Mouse (Mus musculus): ENCODE data around the gene 4933412E24Rik.

The 4933412E24Rik gene

DNA sequence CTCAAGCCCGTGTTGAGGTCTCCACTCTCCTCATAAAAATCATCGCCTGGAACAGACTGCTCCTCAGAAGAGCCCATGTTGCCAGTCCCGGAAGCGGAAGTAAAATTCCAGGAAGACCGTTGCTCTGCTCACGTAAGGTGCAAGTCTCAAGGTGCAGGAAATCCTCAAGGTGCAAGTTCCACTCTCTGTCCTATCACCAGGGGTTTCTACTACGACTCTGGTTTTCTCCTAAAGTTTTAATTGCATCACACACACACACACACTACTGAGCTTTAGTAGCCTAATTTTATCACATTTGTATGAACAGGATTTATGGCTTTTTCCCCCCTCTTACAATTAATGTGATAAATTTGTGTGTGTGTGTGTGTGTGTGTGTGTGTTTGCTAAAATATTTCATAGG, at the start of gene 4933412E24Rik:
Gene 4933412E24Rik, minus strand, starts transcription at position 101 of the 400 bp plus-strand sequence.
- CTCF ChIA-PET: no interaction called here

DNA sequence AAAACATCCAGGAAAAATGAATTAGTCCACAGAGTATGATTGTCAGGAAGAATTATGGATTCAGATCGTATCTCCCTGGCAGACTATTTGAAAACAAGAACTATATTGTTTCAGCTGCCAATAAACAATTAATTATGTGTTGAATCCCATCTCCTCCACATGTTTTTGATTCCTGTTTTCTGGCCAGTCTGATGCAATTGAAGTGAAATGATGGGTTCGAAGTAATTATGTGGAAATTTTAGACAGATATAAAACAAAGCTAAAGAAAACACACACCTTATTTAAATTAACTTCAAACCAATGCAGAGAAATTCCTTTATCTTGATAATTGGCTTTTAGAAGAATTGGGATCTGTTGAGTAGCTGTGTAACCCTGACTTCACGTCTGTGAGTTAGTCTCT, 14.3 kb upstream of the 4933412E24Rik start:
- CTCF ChIA-PET: no interaction called here

DNA sequence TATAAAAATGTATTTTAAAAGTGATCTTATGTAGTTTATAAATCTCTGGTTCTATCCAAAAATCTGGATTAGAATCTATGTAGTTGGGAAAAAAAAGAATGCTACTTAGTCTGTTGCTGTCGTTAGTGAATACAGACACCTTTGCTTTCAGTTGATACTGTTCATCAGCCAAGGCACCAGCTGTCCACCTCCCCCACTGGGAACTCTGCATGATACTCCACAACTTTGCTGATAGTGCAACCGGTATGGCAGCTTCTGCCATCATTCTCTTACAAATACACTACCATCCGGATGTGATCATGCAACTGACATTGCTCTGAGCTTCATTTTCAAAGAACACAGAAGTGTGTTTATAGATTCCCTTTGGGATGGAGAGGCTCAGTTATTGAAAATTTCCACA, 4.8 kb upstream of the 4933412E24Rik start:
- CTCF ChIA-PET: no interaction called here

DNA sequence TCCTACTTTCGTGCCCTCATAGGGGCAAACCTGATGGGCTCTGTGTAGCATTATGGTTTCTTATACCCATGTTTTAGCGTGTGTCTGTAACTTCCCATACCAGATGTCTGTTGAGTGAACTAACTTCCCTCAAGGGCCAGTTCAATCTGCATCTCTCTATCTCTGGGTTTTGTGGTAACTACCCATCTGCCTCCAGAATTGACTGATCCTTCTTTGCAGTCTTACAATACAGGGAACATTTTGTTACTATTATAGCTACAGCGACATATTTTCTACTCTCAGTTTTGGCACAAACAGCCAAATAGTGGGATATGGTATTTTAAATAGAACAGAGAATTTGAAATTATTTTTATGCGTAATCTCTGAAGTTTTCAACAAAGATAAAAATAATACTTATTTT, 6.2 kb downstream of the 4933412E24Rik start:
- CTCF ChIA-PET: no interaction called here

DNA sequence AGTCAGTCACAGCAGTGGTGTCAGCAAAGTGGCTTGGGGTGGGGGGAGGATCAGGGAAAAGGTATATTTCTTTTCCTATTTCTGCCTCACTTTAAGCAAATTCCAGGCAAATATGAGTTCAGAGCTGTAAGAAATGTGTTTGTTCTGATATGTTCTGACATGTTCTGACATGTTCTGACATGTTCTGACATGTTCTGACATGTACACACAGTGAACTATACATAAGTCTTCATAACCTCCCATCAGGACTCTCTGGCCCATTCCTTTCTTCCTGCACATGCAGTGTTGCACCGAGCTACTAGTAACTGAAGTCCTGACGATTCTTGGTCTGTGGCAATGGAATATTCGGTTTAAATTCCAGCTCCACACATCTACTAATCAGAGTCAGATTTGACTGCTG, 6.8 kb downstream of the 4933412E24Rik start:
- CTCF ChIA-PET: no interaction called here

DNA sequence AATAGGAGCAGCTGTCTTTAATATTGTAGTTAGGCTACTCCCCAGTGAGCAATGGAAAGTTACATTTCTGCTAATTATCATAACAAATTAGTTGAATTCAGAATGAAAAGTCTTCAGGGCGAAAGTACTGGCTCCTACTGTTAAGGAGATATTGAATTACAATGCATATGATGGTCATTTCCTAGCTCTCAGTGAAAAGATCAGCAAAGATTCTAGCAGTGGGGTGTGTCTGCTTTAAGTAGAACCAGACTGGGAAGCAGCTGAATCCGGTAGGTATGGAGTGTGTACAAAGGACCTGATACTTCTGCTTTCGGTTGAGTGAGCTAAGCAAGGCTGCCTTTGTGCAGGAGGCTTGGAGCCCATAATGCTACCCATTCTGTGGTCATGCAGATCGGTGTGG, 32.6 kb downstream of the 4933412E24Rik start:
- CTCF ChIA-PET: no interaction called here

DNA sequence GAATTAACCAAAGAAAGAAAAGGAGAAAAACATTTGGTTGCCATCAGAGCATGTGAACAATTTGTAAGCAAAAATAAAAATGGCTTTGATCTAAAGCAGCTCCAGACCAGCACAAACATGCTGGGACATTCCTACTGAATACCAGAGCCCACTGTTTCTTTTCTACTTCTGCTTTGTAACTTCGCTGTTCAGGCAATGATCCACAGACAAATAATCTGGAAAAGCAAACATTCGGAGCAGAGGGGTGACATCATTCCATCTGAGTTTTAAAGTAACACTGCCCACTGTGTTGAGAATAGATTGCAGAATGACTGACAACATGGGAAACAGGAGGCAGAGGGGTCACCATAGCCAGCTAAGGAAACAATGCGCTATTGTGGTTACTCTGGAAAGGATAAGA, 41.1 kb downstream of the 4933412E24Rik start:
- CTCF ChIA-PET: interaction anchor here (0.5 to 0.7 kb wide), 2 partner anchors 164 to 1070 kb away, joined by 5 to 16 read pairs; no protein-coding TSS in a partner anchor

DNA sequence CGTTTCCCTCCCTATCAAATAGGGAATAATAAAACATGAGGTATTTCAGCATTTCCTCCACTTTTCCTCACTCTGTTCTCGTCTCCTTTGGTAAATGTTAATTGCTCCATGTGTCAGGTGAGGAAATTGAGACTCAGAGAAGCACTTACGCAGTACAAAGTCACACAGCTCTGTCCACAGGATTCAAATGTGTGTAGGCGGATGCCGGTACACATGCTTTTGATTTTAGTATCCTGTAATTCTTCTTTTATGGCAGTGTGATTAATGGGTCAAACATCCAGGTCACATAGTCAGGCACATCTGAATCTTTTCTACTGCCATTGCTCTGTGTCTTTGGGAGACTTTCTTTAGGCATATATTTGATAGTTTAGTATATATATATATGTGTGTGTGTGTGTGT, 41.8 kb downstream of the 4933412E24Rik start:
- CTCF ChIA-PET: interaction anchor here (0.7 kb wide), 1 partner anchor 1069 kb away, joined by 5 read pairs; no protein-coding TSS in a partner anchor

DNA sequence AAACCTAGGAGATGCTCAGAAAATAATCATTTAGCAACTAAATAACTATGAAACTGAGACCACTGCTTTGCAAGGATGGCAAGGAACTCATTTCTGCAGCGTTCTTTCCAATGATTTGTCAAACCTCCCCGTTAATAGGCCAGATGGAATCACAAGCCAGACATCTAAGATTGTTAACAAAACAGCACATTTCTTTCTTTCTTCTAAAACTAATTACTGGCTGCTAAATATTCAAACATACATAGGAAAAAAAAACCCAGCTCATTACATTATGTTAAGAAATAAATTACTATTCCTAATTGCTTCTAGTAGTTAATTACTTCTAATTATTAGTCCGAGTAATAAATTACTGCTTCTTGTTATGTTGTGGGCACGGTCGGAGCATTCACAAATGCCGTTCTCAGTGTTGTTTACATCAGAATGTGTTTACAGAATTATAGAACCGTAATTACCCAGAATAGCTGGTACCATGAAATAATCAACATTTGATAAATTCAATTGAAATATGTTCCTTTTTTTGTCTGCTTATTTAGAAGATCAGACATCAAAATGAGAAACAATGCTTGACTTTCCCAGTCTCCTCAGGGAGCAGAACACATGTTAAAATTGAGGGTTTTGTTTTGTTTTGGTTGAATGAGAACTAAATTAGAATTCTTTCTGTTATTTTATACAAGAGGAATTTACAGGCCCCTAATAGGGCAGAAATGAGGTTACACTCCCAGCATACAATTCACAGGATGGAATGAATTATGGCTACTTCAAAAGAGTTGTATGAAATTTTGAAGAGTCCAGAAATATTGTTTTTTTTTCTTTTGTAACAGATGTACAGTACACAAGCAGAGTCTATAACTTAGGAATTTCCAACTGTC, 42.5 kb downstream of the 4933412E24Rik start:
- CTCF ChIA-PET: no interaction called here

Data from spleen, embryonic (tissue).